Mouse (Mus musculus) neural tube, embryonic 12.5 days (tissue): ENCODE measurements around the gene Samhd1. TPM values are rescaled to one million over a fixed set of nuclear protein-coding genes. Genes with fewer than 3 reads are reported as not detected.

Source experiments
- ATAC-seq: fragments of 200-750 bp; cut with Nextera tagmentation; 2 replicates; pipeline ENCODE4 v1.8.0; 2017; ENCODE audit warnings: low read depth, mild to moderate bottlenecking, moderate TSS enrichment, moderate library complexity; ENCODE audit not compliant: low FRiP score
- H3K27ac ChIP-seq: fragments of 300-500 bp; sonication (generic); 2 replicates; pipeline ENCODE4 v1.5.1; 2016
- H3K27me3 ChIP-seq: fragments of 300-500 bp; sonication (generic); replicated peaks from 2 replicates; pipeline ENCODE4 v1.6.1; 2016; ENCODE audit warnings: mild to moderate bottlenecking
- H3K36me3 ChIP-seq: fragments of 300-500 bp; sonication (generic); 2 replicates; pipeline ENCODE4 v1.6.1; 2016; ENCODE audit warnings: mild to moderate bottlenecking
- H3K4me1 ChIP-seq: fragments of 300-500 bp; sonication (generic); 2 replicates; pipeline ENCODE4 v1.6.1; 2016
- H3K4me2 ChIP-seq: fragments of 300-500 bp; sonication (generic); replicated peaks from 2 replicates; pipeline ENCODE4 v1.6.1; 2016; ENCODE audit warnings: mild to moderate bottlenecking
- H3K4me3 ChIP-seq: fragments of 300-500 bp; sonication (generic); 2 replicates; pipeline ENCODE4 v1.5.1; 2016
- H3K9ac ChIP-seq: fragments of 300-500 bp; sonication (generic); 2 replicates; pipeline ENCODE4 v1.6.1; 2016; ENCODE audit warnings: mild to moderate bottlenecking
- H3K9me3 ChIP-seq: fragments of 300-500 bp; sonication (generic); 2 replicates; pipeline ENCODE4 v1.6.1; 2016; ENCODE audit warnings: mild to moderate bottlenecking
- WGBS: fragments of 180-500 bp; shearing (Covaris S2); methylation state at CpG from one replicate; pipeline ENCODE4 v1.1.7; 2016; 5-methylcytosine and 5-hydroxymethylcytosine counted together
- polyA plus RNA-seq: library from polyadenylated mRNA; unstranded; fragments of >200 nt; fragmentation: Nextera tagmentation; extraction: Ambion mirVana; gene quantifications from 2 replicates; pipeline ENCODE4 v1.2.1, GENCODE M21; 2016

Samhd1 gene
- polyA plus RNA-seq, 1 experiment from 2014 or later = 15.9 TPM

DNA sequence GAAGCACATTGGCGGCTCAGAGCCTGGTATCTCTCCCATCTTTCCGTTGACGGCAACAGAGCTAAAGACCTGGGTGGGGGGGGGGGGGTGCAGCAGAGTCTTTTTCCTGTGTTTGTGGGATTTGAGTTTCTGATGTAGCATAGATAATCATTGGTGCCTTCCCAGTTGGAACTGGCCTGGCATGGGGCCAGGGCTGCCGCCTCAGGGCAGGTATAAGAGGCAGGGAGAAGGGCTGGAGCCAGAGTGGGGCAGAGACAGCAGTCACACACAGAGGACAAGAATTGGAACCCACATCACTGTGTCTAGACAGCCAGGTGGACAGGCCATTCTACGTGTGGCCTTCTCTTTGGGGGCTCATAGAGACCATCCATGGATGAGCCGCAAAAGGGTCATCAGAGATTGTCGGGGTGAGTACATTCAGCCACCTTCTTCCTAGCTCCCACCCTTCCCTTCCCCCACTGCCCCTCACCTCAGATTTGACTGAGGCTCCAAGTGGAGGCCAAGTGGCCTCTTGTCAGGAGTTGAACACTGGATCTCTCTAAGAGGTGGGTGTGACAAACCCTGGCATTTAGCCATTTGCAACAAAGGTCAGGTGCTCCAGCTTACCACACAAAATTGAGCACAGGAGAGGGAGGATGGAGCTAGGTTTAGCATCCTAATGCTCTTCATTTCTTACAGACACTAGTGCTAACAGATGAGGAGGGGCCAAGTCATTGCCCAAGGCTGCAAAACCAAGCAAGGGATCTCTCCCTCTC lies 50.1 kb downstream of the Samhd1 start:
- peaks cover 12% of the 10 kb centered on the region for H3K4me1 ChIP-seq
- H3K36me3 ChIP-seq = no peaks in the 10 kb centered on the region
- no peak overlapping the region for H3K4me2 ChIP-seq
- no peak overlapping the region for H3K9ac ChIP-seq
- H3K9me3 ChIP-seq = no peaks in the 10 kb centered on the region
- ATAC-seq = no peak
- 91% methylated on average over 7 of the region's 7 CpGs for WGBS
- no peaks in the 10 kb centered on the region for H3K27me3 ChIP-seq
- H3K4me3 ChIP-seq = no peak overlapping the region
- no peak overlapping the region for H3K27ac ChIP-seq

DNA sequence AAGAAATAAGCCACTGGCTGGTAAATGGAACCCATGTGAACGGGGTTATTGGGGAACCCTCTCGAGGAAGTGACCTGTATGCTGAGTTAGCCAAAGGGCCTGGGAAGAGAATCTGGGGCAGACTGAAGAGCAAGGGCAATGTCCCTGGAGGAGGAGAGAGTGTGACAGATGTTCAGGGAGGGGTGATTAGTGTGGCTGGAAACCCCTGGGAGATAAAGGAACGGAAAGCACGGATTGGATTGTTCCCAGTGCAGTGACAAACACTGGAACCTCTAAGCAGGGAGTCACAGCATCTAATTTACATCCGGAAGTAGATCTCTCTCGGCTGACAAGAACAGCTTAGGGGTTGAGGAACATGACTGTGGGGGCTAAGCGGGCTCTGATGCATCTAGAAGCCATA lies 53.1 kb downstream of the Samhd1 start:
- no peaks in the 10 kb centered on the region for H3K9me3 ChIP-seq
- H3K4me1 ChIP-seq = peaks cover 26% of the 10 kb centered on the region
- no peak overlapping the region for H3K9ac ChIP-seq
- no peak overlapping the region for H3K27ac ChIP-seq
- no peak for ATAC-seq
- no peaks in the 10 kb centered on the region for H3K27me3 ChIP-seq
- no peaks in the 10 kb centered on the region for H3K36me3 ChIP-seq
- no peak overlapping the region for H3K4me2 ChIP-seq
- no peak overlapping the region for H3K4me3 ChIP-seq
- WGBS = 38% methylated on average over 7 of the region's 7 CpGs

DNA sequence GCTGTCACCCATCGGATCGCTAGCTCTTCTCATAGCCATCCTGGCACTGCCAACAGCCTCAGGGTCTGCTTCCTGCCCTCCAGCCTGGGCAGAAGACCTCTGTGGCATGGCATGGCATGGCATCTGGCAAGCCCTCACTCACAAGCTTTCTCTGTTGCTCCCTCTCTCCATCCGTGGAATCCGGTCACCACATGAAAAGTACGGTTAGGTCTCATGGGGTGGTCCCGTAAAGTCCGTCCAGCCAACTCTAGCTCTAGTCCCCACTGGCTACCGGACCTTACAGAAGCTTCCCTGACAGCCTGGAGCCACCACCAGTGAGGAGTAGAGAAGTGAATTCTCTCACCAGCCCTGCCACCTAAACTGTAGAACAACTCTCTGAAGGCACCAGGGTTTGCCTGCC lies 53.7 kb downstream of the Samhd1 start:
- no peak overlapping the region for H3K4me2 ChIP-seq
- H3K27ac ChIP-seq = no peak overlapping the region
- peaks cover 4% of the 10 kb centered on the region; the same call in 1 of the 2 replicates for H3K36me3 ChIP-seq
- ATAC-seq = no peak
- H3K4me1 ChIP-seq = peaks cover 33% of the 10 kb centered on the region
- H3K9me3 ChIP-seq = no peaks in the 10 kb centered on the region
- no peak overlapping the region for H3K4me3 ChIP-seq
- no peak overlapping the region for H3K9ac ChIP-seq
- WGBS = 95% methylated on average over 8 of the region's 8 CpGs
- H3K27me3 ChIP-seq = no peaks in the 10 kb centered on the region

DNA sequence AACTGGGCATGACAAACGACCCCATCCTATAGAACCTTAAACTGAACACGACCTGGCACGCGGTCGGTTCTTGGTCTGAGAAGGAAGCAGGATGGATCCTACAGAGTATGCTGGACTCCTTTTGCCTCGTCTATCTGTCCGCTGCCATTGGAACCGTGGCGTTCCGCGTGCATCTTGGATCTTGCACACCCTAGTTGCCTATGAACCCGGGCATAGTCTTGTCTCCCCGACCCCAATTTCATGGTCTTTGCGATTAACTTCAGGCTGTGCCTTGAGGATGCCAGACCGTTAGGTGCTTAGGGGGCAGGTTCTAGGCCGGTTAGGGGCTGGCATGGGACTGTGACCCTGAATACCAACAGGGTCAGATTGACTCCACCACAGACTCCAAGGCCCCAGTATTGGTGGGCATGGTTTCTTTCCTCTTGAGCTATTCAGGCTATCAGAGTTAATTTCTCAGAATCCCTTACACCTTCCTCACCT lies 55.3 kb downstream of the Samhd1 start:
- H3K4me3 ChIP-seq = peak overlapping the region; percentile 100
- H3K27ac ChIP-seq = peak overlapping the region; percentile 98
- peaks cover 45% of the 10 kb centered on the region for H3K4me1 ChIP-seq
- peak overlapping the region; percentile 98 for H3K4me2 ChIP-seq
- H3K27me3 ChIP-seq = no peaks in the 10 kb centered on the region
- peaks cover 6% of the 10 kb centered on the region; the same call in 1 of the 2 replicates for H3K36me3 ChIP-seq
- H3K9me3 ChIP-seq = no peaks in the 10 kb centered on the region
- 10% methylated on average over 16 of the region's 16 CpGs for WGBS
- 0 out of 2 replicates have a peak, but pooled peaks have one; percentile 10 for ATAC-seq
- H3K9ac ChIP-seq = peak overlapping the region; percentile 99

DNA sequence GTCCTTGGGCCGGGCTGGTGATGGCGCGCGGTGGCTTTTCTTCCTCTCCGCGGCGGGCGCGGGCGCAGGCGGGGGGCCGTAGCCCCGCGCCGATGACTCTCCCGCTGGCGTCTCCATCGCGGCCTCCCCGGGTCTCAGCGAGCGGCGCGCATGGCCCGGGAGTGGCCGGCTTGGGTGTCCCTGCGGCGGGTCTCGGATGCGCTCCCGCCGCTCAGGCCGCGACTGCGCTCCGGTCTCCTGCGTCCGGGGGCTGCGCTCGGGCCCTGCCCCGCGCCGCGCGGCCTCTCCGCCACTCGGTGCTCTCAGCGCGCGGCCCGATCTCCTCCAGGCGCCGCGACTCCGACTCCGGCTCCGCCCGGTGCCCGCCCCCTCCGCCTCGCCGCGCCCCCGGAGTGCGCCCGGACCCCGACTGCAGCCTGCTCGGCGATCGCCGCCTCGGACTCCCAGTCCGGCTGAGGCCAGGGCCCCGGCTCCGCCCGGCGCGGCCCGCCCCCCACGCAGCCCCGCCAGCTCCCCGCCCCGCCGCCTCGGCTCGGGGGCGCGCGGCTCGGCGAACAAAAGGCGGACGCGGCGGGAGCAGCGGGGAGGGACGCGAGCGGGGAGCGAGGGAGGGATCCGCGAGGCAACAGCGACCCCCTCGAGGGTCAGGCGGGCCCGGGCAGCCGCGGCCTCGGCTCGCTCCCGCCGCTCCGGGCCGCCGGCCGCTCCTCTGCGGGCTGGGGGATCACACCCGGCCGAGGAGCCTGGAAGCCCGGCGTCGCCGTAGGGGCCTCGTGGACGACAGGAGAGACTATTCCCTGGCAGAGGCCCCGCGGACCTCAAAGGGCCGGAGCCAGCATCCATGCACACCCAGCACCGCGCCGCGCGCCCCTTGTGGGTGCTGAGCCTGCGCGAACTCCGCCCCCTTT lies 56.0 kb downstream of the Samhd1 start, which contains the start of gene Soga1:
Gene Soga1 (minus strand): TSS at position 462 of the 908 bp plus-strand sequence.
- ATAC-seq = peak; percentile 86
- peaks cover 52% of the 10 kb centered on the region for H3K4me1 ChIP-seq
- WGBS = under 1% methylated on average over 131 of the region's 136 CpGs

DNA sequence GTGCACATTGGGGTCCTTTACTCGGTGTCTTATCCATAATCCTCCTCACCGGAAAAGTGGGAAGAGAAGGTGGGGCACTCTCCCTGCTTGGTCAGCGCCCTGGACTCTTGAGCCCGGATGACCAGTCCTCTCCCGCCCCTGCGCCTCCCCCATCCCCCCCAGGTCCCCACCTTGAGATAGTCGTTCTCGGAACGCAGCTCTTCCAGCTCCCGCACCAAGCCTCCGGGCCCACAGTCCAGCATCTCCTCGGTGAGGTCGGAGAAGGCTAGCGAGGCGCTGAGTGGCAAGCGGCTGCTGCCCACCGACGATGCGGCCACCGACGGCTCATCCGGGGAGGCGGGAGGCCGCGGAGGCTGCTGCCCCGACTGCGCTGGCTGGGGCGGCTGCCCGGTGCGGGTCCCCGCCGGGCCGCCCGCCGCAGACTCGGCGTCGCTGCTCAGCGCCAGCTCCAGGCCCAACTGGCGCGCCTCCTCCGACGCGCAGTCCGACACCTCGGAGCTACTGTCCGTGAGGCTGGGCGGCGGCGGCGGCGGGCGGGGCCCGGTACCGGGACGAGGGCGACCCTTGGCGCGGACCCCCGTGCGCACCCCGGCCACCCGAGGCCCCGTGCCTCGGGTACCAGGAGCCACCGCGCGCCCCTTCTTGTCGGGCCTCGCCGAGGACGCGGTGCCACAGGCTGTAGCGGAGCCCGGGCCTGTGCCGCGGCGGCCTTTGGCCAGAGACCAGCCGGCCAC lies 56.8 kb downstream of the Samhd1 start:
- Histone ChIP-seq H3K9me3 (no peaks in the 10 kb centered on the region), H3K27me3 (no peaks in the 10 kb centered on the region), H3K4me1 (peaks cover 60% of the 10 kb centered on the region), H3K27ac (peak overlapping the region; percentile 98), H3K9ac (peak overlapping the region; percentile 99), H3K36me3 (peaks cover 12% of the 10 kb centered on the region), H3K4me2 (peak overlapping the region; percentile 98), H3K4me3 (peak overlapping the region; percentile 100)
- ATAC-seq = peak; percentile 11
- WGBS = under 1% methylated on average over 79 of the region's 79 CpGs

More for the DNA sequence above, 56.0 kb downstream of the Samhd1 start, which contains the start of gene Soga1:
- Histone ChIP-seq H3K27me3 (no peaks in the 10 kb centered on the region), H3K4me3 (peak within 1 kb of the TSS; percentile 100), H3K9ac (peak within 1 kb of the TSS; percentile 99), H3K27ac (peak within 1 kb of the TSS; percentile 98), H3K4me2 (peak within 1 kb of the TSS; percentile 98), H3K9me3 (no peaks in the 10 kb centered on the region), H3K36me3 (peaks cover 6% of the 10 kb centered on the region; the same call in 1 of the 2 replicates)

DNA sequence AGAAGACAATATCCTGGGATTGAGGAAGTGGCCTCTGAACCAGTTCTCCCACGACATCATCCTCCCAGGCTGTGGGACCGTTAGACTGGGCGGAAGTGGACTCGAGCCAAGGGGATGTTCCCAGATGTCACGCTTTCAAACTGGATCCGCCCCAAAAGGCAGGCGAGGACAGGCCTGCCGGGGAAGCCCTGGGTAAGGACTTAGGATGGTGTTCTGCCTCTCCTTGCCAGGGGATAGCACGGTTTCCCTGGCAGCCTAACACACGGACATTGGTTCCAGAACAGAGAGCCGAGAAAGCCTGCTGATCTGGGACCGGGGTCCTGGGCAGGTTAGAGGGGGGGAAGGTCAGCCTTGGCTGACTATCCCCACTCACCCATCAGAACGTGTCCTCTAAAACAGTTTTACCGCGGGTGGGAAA lies 57.4 kb downstream of the Samhd1 start:
- Histone ChIP-seq H3K4me1 (peaks cover 65% of the 10 kb centered on the region), H3K36me3 (peaks cover 16% of the 10 kb centered on the region), H3K27me3 (no peaks in the 10 kb centered on the region), H3K4me3 (peak overlapping the region; percentile 100), H3K27ac (no peak overlapping the region), H3K4me2 (peak overlapping the region; percentile 98), H3K9me3 (no peaks in the 10 kb centered on the region), H3K9ac (peak overlapping the region; percentile 99)
- under 1% methylated on average over 15 of the region's 15 CpGs for WGBS
- no peak for ATAC-seq

DNA sequence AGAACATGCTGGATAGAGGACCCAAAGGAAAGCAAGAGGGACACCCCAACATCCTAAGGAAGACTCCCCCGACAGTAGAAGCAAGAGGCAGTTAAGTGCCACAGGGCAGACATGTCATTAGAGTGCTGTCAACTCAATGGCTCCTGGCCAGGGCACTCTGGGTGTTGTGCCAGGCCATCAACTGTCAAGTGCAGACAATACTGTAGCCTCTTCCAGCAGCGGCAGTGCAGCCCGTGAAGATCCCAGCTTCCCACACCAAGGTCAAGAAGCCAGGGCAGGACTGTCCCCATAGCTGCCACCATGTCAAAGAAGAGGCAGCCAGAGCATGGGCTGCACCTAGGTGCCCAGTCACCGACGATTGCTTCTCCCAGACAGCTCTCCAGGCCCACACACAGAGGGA lies 57.9 kb downstream of the Samhd1 start:
- peak overlapping the region; percentile 99 for H3K9ac ChIP-seq
- H3K36me3 ChIP-seq = peaks cover 21% of the 10 kb centered on the region
- H3K4me1 ChIP-seq = peaks cover 68% of the 10 kb centered on the region
- H3K4me3 ChIP-seq = peak overlapping the region; percentile 100
- WGBS = 24% methylated on average over 5 of the region's 5 CpGs
- H3K9me3 ChIP-seq = no peaks in the 10 kb centered on the region
- no peaks in the 10 kb centered on the region for H3K27me3 ChIP-seq
- no peak for ATAC-seq
- peak overlapping the region; percentile 98 for H3K4me2 ChIP-seq
- H3K27ac ChIP-seq = no peak overlapping the region

DNA sequence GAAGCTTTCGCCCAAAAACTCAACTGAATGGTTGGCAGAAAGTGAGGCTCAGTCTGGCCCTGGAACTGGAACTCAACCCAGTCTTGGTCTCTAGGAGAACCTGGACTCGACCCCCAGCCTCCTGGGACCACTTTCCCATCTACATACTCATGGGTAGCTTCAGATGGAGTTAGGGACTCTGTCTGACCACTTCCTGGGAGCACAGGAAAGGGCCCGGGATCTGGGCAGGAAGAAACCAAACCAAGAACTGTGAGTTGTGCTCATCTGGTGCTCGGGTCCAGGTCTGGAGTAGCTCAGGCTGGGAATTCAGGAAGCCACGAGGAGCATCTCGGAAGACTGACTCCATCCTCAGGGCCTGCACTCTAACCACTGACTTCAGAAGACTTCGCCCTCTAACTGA lies 58.5 kb downstream of the Samhd1 start:
- Histone ChIP-seq H3K27ac (no peak overlapping the region), H3K4me1 (peaks cover 70% of the 10 kb centered on the region), H3K36me3 (peaks cover 21% of the 10 kb centered on the region), H3K9ac (peak overlapping the region; percentile 2; the same call in 1 of the 2 replicates), H3K4me2 (peak overlapping the region; percentile 98), H3K4me3 (peak overlapping the region; percentile 100), H3K9me3 (no peaks in the 10 kb centered on the region), H3K27me3 (no peaks in the 10 kb centered on the region)
- ATAC-seq = no peak
- WGBS = 84% methylated on average over 7 of the region's 7 CpGs

DNA sequence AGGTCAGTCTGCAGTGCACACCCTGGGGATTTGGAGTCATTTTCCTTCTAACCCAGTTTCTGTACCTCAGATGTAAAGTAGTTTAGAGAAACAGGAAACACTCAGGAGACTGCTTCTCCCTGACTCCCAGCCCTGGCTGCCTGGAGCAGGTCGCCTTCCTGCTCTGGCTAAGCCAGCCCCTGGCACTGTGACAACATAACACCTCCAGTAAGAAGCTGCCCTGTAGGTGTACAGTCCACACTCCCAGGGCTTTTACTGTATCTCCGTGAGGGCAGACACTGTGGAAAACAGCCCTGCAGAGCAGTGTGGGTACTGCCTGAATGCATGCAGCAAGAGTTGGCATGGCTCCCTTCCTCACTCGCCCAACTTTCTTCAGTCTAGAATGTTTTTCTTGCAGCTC lies 59.4 kb downstream of the Samhd1 start:
- H3K36me3 ChIP-seq = peaks cover 21% of the 10 kb centered on the region
- ATAC-seq = no peak
- H3K27ac ChIP-seq = no peak overlapping the region
- H3K9ac ChIP-seq = peak overlapping the region; percentile 2; the same call in 1 of the 2 replicates
- WGBS = 81% methylated on average over 3 of the region's 3 CpGs
- H3K27me3 ChIP-seq = no peaks in the 10 kb centered on the region
- peak overlapping the region; percentile 98 for H3K4me2 ChIP-seq
- peak overlapping the region; percentile 19; the same call in 1 of the 2 replicates for H3K4me3 ChIP-seq
- peaks cover 79% of the 10 kb centered on the region for H3K4me1 ChIP-seq
- H3K9me3 ChIP-seq = no peaks in the 10 kb centered on the region

DNA sequence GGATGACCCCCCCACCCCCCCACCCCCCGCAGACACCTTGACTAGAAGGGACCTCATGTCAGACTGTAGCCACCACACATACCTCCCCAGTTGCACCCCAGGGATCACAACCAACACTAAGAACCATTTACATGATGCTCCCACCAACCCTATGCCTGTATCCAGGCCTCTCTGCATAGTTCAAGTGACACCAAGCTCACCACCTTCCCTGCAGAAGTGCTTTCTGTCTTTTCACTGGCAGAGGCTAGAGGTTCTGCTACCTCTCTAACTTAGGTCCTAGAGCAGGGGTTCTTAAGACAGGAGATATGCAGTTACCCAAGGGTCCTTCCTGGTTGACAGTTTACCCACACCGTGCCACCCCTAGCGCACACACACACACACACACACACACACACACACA lies 59.8 kb downstream of the Samhd1 start:
- peak overlapping the region; percentile 2; the same call in 1 of the 2 replicates for H3K9ac ChIP-seq
- H3K27me3 ChIP-seq = no peaks in the 10 kb centered on the region
- no peaks in the 10 kb centered on the region for H3K9me3 ChIP-seq
- 93% methylated on average over 3 of the region's 3 CpGs for WGBS
- H3K4me2 ChIP-seq = peak overlapping the region; percentile 98
- peaks cover 83% of the 10 kb centered on the region for H3K4me1 ChIP-seq
- no peak overlapping the region for H3K27ac ChIP-seq
- peaks cover 24% of the 10 kb centered on the region for H3K36me3 ChIP-seq
- H3K4me3 ChIP-seq = 0 out of 2 replicates have a peak overlapping the region, but pooled peaks have one; percentile 19
- no peak for ATAC-seq
